In genomic region chr11:96064521-96065214, GRCm38 (mm10) we compare ENCODE assay signal across 9 mouse cellular contexts. TPM values are rescaled to one million over a fixed set of nuclear protein-coding genes. Genes with fewer than 3 reads are reported as not detected.
DNase-seq lines count a peak whose midpoint lies in the region; ATAC-seq and TF ChIP-seq lines count a peak whose summit lies in the region.
"Had no signal": no experiment of that assay in that cellular context is flagged by ENCODE, and none has a peak within 500 bp of the region (broad histone marks: within the 10 kb centered on the region; RNA-seq: fewer than 3 reads in every experiment).

No protein-coding gene starts in this region.

- H3K9me3 ChIP-seq in liver, embryonic 14.5 days (ENCODE audit: control insufficient read depth, low read length): no peaks in the 10 kb centered on the region

- intact Hi-C loops in left cerebral cortex, adult 2 months (cut with DNase I): loop anchor here (1.0 to 2.0 kb wide), 2 partner anchors 11 to 30 kb away; partner anchors contain the start of genes Atp5g1 and Snf8
- intact Hi-C loops in left cerebral cortex, postnatal 25 days (cut with DNase I): loop anchor here (1.0 kb wide), 1 partner anchor 11 kb away; the partner anchor contains the start of gene Atp5g1

- H3K4me1 ChIP-seq in liver, embryonic 14.5 days (replicated peaks; ENCODE audit: control insufficient read depth in 2 of 2, insufficient read depth in 2 of 2, low read length in 1 of 2): peaks cover 10 to 19% of the 10 kb centered on the region in 2 experiments

- WGBS in liver, embryonic 14.5 days (ENCODE audit: insufficient replicate concordance): under 1% methylated on average over 50 of the region's 64 CpGs

- peaks cover 15% of the 10 kb centered on the region for H3K36me3 ChIP-seq in liver, embryonic 14.5 days (replicated peaks; ENCODE audit: control insufficient read depth, insufficient read depth, low read depth)

- ATAC-seq in liver, embryonic 14.5 days (ENCODE audit: insufficient read depth): peak; percentile 79

- H3K27me3 ChIP-seq in liver, embryonic 14.5 days (ENCODE audit: control insufficient read depth, insufficient read depth, low read length): no peaks in the 10 kb centered on the region

- peak overlapping the region; percentile 94 for H3K4me3 ChIP-seq in left cerebral cortex, adult 2 months
- peak overlapping the region; percentile 75 to 92 for H3K4me3 ChIP-seq in liver, embryonic 14.5 days (ENCODE audit: insufficient read depth in 1 of 2, low read depth in 2 of 2, low read length in 2 of 2)

- no peak for TF ChIP-seq EP300 in liver, embryonic 14.5 days (IDR thresholded peaks at IDR 0.05; ENCODE audit: low read depth)

- H3K4me2 ChIP-seq in liver, embryonic 14.5 days (ENCODE audit: low read depth): peak overlapping the region; percentile 64

- DNase-seq in left cerebral cortex, adult 2 months (ENCODE audit: extremely low spot score in 1 of 2, low spot score in 2 of 2): no peak
- no peak for DNase-seq in left cerebral cortex, postnatal 25 days (ENCODE audit: low spot score in 2 of 2)
- DNase-seq in embryo, embryonic 10 days (ENCODE audit: low spot score): peak; percentile 79
- peak; percentile 43 for DNase-seq in heart, postnatal 4 days
- DNase-seq in liver, embryonic 14.5 days (ENCODE audit: low read depth in 3 of 3, low spot score in 3 of 3): peak in 1 of 3 experiments; percentile 40
- peak; percentile 24 to 47 for DNase-seq in natural killer cell, adult 2 months (ENCODE audit: low spot score in 2 of 2)
- peak; percentile 61 to 74 for DNase-seq in thymus, postnatal 36 days
- no peak for DNase-seq in gastrocnemius, postnatal 25 days

- TF ChIP-seq CTCF in left cerebral cortex, adult 2 months (IDR thresholded peaks at IDR 0.05): no peak
- peak; percentile 25; the same call in 1 of the 2 replicates for TF ChIP-seq CTCF in liver, embryonic 14.5 days (IDR thresholded peaks at IDR 0.05; ENCODE audit: low read depth)

- H3K9ac ChIP-seq in liver, embryonic 14.5 days (replicated peaks): peak overlapping the region; percentile 91

- H3K27ac ChIP-seq in left cerebral cortex, adult 2 months: peak overlapping the region; percentile 95
- H3K27ac ChIP-seq in liver, embryonic 14.5 days: peak overlapping the region; percentile 61

RNA-seq across cellular contexts. Expression of gene Ube2z, which starts 0.5 kb away (rescaled TPM):
- 10 to 100 TPM; 53.5 to 57.9 TPM for total RNA-seq in left cerebral cortex, adult 2 months (2021)
- total RNA-seq in left cerebral cortex, postnatal 25 days (2021): 10 to 100 TPM; 54.9 to 58.7 TPM
- total RNA-seq in heart, postnatal 4 days (2021): 10 to 100 TPM; 47.4 to 48.3 TPM
- 11.8 and 15.7 TPM in 2 replicates for polyA plus RNA-seq in liver, embryonic 14.5 days (2012; rRNA removed)
- 10.7 and 11.5 TPM in 2 replicates for polyA plus RNA-seq in liver, embryonic 14.5 days (2014; fragmentation: Nextera tagmentation; extraction: Ambion mirVana)
- 10 to 100 TPM; 15.0 to 15.6 TPM for total RNA-seq in gastrocnemius, postnatal 25 days (2021)

RNA-seq across cellular contexts. Expression of gene Atp5g1, which starts 10.8 kb away (rescaled TPM):
- 100 to 1,000 TPM; 328 to 333 TPM for total RNA-seq in left cerebral cortex, adult 2 months (2021)
- total RNA-seq in left cerebral cortex, postnatal 25 days (2021): 100 to 1,000 TPM; 435 to 483 TPM
- total RNA-seq in heart, postnatal 4 days (2021): 1,000 to 10,000 TPM; 2,269 to 2,363 TPM
- polyA plus RNA-seq in liver, embryonic 14.5 days (2012; rRNA removed): 213 and 233 TPM in 2 replicates
- polyA plus RNA-seq in liver, embryonic 14.5 days (2014; fragmentation: Nextera tagmentation; extraction: Ambion mirVana): 650 and 693 TPM in 2 replicates
- total RNA-seq in gastrocnemius, postnatal 25 days (2021): 1,000 to 10,000 TPM; 1,455 to 1,686 TPM

RNA-seq across cellular contexts. Expression of gene Snf8, which starts 30.0 kb away (rescaled TPM):
- 100 to 1,000 TPM; 102 to 103 TPM for total RNA-seq in left cerebral cortex, adult 2 months (2021)
- 10 to 100 TPM; 95.0 to 97.4 TPM for total RNA-seq in left cerebral cortex, postnatal 25 days (2021)
- total RNA-seq in heart, postnatal 4 days (2021): 10 to 100 TPM; 60.9 to 62.7 TPM
- 18.5 and 28.2 TPM in 2 replicates for polyA plus RNA-seq in liver, embryonic 14.5 days (2012; rRNA removed)
- 28.9 and 30.0 TPM in 2 replicates for polyA plus RNA-seq in liver, embryonic 14.5 days (2014; fragmentation: Nextera tagmentation; extraction: Ambion mirVana)
- 10 to 100 TPM; 31.1 to 31.8 TPM for total RNA-seq in gastrocnemius, postnatal 25 days (2021)

RNA-seq across cellular contexts. Expression of gene Gip, which starts 40.3 kb away (rescaled TPM):
- total RNA-seq in left cerebral cortex, adult 2 months (2021): not detected
- total RNA-seq in left cerebral cortex, postnatal 25 days (2021): not detected
- not detected for total RNA-seq in heart, postnatal 4 days (2021)
- 0.09 TPM in 1 of 2 replicates, not detected in the other for polyA plus RNA-seq in liver, embryonic 14.5 days (2012; rRNA removed)
- polyA plus RNA-seq in liver, embryonic 14.5 days (2014; fragmentation: Nextera tagmentation; extraction: Ambion mirVana): not detected in 2 replicates
- total RNA-seq in gastrocnemius, postnatal 25 days (2021): not detected
- polyA plus RNA-seq: gonadal fat pad, adult 2 months had no signal

RNA-seq across cellular contexts. Expression of gene Calcoco2, which starts 47.1 kb away (rescaled TPM):
- not detected for total RNA-seq in left cerebral cortex, adult 2 months (2021)
- not detected for total RNA-seq in left cerebral cortex, postnatal 25 days (2021)
- total RNA-seq in heart, postnatal 4 days (2021): not detected
- polyA plus RNA-seq in liver, embryonic 14.5 days (2012; rRNA removed): not detected in 2 replicates
- not detected in 2 replicates for polyA plus RNA-seq in liver, embryonic 14.5 days (2014; fragmentation: Nextera tagmentation; extraction: Ambion mirVana)
- not detected for total RNA-seq in gastrocnemius, postnatal 25 days (2021)
- polyA plus RNA-seq: gonadal fat pad, adult 2 months had no signal

Comparison
In these comparisons a context has a peak if more than half of its experiments do, and no peak if none do; other contexts are left out.
1. DNase-seq: peak in embryo, embryonic 10 days (single experiment), heart, postnatal 4 days (single experiment), natural killer cell, adult 2 months (2 of 2) and thymus, postnatal 36 days (2 of 2); none in left cerebral cortex, adult 2 months (0 of 2), left cerebral cortex, postnatal 25 days (0 of 2) and gastrocnemius, postnatal 25 days (single experiment).